ENCODE assay signal across 18 mouse cellular contexts in the genomic region with DNA sequence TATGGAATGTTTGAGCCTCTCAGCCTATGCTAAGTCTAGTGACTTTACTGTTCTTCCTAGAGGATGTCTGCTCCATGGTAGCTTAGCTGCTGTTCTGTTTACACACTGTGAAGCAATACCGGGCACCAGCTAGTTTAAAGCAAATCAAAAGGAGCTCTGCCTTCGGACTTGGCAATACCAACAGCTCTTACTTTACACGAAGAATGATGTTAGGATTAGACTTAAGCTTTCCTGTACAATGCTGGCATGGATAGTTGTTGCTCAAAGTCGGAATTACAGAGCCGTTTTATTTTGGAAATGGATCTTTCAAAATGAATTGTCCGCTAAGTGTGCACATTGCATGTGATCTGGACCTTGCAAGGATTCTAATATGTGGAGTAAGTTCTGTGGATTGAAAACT.
"Had no signal": no experiment of that assay in that cellular context is flagged by ENCODE, and none has a peak within 500 bp of the region (broad histone marks: within the 10 kb centered on the region; RNA-seq: fewer than 3 reads in every experiment).

No protein-coding gene starts in this region.

- DNase-seq: kidney, adult 18-20 months; kidney, adult 9 months; kidney, postnatal 14 days; kidney, postnatal 4 days; left cerebral cortex, postnatal 4 days; liver, embryonic 13.5 days; right cerebral cortex, adult 18-20 months; right cerebral cortex, postnatal 14 days; right cerebral cortex, postnatal 4 days; thymus, postnatal 25 days had no signal

- H3K4me2 ChIP-seq: limb, embryonic 12.5 days; limb, embryonic 15.5 days; liver, embryonic 13.5 days; midbrain, embryonic 12.5 days; midbrain, embryonic 15.5 days; neural tube, embryonic 12.5 days; neural tube, embryonic 15.5 days had no signal

- H3K9me3 ChIP-seq: limb, embryonic 15.5 days; liver, embryonic 13.5 days; midbrain, embryonic 15.5 days had no signal

- ATAC-seq: intestine, embryonic 16.5 days; midbrain, embryonic 15.5 days had no signal

- H3K4me3 ChIP-seq: limb, embryonic 12.5 days; limb, embryonic 15.5 days; liver, embryonic 13.5 days; midbrain, embryonic 12.5 days; midbrain, embryonic 15.5 days; neural tube, embryonic 12.5 days; neural tube, embryonic 15.5 days had no signal

- H3K9ac ChIP-seq: limb, embryonic 12.5 days; limb, embryonic 15.5 days; liver, embryonic 13.5 days; midbrain, embryonic 12.5 days; midbrain, embryonic 15.5 days; neural tube, embryonic 12.5 days; neural tube, embryonic 15.5 days had no signal

- H3K27me3 ChIP-seq: limb, embryonic 12.5 days; limb, embryonic 15.5 days; liver, embryonic 13.5 days; midbrain, embryonic 12.5 days; midbrain, embryonic 15.5 days; neural tube, embryonic 12.5 days; neural tube, embryonic 15.5 days had no signal

- H3K27ac ChIP-seq: limb, embryonic 12.5 days; limb, embryonic 15.5 days; liver, embryonic 13.5 days; macrophage; midbrain, embryonic 12.5 days; midbrain, embryonic 15.5 days; neural tube, embryonic 12.5 days; neural tube, embryonic 15.5 days had no signal

- H3K4me1 ChIP-seq: limb, embryonic 12.5 days; limb, embryonic 15.5 days; liver, embryonic 13.5 days; midbrain, embryonic 12.5 days; midbrain, embryonic 15.5 days; neural tube, embryonic 12.5 days; neural tube, embryonic 15.5 days had no signal

- H3K36me3 ChIP-seq: limb, embryonic 12.5 days; limb, embryonic 15.5 days; liver, embryonic 13.5 days; midbrain, embryonic 12.5 days; midbrain, embryonic 15.5 days; neural tube, embryonic 15.5 days had no signal
